Mouse (Mus musculus): Measurements from ENCODE around the gene Dcxr. TPM values are rescaled to one million over a fixed set of nuclear protein-coding genes. Genes with fewer than 3 reads are reported as not detected.

The Dcxr gene
- polyA plus RNA-seq (2014; fragmentation: Illumina TruSeq; extraction: RNeasy Lipid Tissue Mini Kit (QIAGEN cat#74804); ENCODE audit: insufficient read depth, low read depth, low replicate concordance), result 185 TPM

DNA sequence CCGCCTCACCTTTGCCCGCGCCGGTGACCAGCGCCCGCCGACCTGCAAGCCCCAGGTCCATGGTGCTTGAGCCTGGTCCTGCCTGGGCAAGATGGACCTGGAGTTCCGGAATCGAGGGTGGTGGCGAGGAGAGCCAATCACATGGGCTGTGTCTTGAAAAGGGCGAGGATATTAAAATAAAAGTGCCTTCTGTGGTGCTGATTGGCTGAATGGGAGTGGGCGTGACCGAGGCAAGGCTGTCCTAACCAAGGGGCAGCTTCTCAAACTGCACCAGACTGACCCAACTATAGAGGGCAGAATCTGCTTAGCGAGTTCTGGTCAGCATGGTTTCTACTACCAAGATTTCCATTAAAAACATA, at the start of gene Dcxr:
TSS of gene Dcxr (minus strand) at position 113 of the 359 bp plus-strand sequence.

DNA sequence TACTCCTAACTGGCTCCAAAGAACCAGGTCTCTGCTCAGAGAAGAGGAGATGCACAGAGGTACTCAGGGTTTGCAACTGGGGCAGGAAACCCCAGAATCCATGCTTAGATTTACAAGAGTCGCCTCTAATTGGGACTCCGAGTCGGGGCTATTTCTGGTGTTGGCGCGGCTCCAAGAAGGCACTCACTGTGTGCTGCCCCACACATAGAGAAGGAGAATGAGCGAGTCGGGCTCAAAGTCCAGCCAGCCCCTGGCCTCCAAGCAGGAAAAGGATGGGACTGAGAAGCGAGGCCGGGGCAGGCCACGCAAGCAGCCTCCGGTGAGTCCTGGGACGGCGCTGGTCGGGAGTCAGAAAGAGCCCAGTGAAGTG, 35.6 kb upstream of the Dcxr start, which contains the start of gene Hmga1b:
TSS of gene Hmga1b (plus strand) at position 123 of the 370 bp plus-strand sequence.

DNA sequence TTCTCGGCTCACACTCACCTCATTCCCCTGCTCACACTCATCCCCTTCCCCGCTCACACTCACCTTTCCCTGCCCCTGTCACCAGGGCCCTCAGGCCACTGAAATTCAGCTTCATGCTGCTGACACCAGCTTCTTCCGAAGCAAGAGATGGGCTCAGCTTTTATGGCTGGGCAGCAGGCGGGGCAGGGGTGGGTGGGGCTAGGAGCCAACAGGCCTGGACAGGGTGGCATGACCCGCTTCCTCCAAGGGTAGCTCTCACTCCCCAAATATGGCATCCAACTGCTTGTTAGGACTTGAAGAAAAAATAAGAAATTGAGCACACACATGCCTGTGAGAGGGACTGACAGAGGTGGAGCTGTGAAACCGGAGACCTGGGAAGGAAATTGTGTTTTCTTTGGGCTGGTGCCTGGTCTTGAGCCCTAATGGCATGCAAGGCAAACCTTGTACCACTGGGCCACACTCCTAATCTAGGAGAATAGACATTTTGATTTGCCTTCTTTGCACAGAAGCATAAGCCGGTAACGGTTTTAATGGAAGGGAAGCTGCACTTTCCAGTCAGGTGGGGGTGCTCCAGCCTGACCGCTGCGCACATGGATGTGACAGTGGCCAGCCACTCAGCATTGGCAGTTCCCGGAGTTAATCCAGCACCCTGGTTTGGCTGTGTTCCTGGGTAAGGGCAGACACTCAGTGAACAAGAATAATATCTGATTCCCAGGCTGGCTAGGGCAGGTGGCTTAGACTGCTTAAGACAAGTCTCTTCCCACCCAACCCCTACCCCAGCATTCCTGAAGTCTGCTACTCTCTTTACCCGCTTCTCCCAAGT, 5.0 kb upstream of the Dcxr start, which contains the start of gene Cbr2:
TSS of gene Cbr2 (minus strand) at position 257 of the 823 bp plus-strand sequence.

DNA sequence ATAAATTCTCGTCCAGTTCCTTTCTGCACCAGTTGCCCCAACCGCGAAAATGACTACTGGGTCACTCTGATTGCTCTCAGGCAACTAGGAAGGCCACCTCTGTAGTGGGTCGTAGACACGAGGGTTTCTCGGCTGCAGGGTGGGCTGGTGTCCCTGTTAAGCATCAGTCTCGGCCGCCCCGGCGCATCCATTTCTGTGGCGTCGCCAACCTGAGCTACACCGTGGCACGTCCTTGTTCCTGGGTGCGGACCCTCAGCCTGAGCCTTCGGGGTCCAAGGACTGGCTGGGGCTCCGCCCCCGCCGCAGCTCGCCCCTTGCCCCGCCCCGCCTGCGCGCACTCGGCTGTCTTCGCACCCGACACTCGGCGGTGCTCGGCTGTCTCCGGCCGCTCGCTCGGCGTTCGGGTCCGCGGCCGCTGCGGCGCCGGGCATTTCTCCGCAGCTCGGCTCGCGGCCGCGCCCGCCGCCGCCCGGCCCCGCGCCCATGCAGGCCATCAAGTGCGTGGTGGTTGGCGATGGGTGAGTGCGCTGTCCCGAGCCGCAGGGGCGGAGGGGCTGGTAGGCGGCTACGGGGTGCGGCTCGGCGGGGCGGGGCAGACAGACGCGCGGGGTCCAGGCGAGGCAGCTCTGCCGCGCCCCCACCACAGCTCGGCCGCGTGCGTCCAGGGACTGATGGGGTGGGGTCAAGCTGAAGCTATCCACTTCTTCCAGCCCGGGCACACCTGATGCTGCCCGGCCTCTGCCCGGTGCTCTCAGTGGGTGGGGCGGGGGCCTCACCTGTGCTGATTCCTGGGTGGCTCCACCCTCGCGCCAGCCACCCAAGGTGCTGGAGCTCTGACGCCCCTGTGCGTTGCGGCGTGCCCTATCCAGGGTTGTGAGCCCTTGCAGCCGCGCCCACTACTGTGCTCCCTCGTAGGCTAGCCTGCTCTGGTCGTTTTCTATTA, 5.7 kb downstream of the Dcxr start, which contains the start of gene Rac3:
TSS of gene Rac3 (plus strand) at position 347 of the 943 bp plus-strand sequence.

DNA sequence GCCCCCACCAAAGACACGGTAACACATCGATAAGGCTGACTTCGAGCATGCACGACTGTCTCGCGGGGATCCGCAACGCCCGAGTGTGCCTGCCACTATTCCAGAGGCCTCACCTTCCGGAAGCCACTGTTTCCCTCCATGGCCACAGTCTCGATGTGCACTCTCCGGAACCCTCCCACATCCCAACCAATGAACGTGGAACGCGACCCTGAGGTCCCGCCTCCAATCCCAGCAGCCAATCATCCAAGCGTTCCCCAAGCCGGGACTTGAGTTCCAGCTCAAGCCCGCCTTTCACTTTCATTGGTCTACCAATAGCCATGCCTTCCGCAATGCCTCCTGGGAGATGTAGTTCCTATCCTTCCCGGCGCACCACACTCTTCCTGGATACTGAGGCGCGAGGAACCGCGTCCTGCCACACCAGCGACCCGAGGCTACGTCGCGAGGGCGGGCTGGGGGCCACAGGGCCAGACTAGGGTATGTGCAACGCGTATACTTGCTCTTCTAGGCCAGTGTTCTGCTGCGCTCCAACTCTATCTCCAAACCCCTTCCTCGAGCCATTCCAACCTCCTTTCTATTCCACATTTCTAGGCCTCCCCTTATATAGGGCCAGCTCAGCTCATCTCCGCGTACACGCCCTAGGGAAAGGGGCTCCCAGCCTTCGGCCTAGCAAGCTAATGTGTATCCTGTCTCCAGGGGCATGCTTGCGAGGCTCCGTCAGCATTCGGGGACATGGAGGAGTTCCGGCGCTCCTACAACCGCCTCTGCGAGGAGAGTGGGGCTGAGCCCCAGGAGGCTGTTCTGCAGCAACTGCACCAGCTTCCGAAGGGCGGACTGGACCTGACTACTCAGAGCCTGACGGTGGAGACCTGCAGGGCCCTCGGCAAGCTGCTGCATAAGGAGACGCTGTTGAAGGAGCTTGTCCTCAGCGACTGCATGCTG, 13.2 kb downstream of the Dcxr start, which contains the start of the genes Cenpx and Lrrc45:
TSS of gene Cenpx (minus strand) at position 159 of the 939 bp plus-strand sequence.
TSS of gene Lrrc45 (plus strand) at position 346 of the 939 bp plus-strand sequence.

Other genes with a start within 250 kb of the Dcxr start
- gene Mrpl12, start 242.7 kb downstream of the Dcxr start, polyA plus RNA-seq (2014; fragmentation: Illumina TruSeq; extraction: RNeasy Lipid Tissue Mini Kit (QIAGEN cat#74804); ENCODE audit: insufficient read depth, low read depth, low replicate concordance), result 65.4 TPM
- 42.5 TPM for gene Slc25a10, start 235.4 kb downstream of the Dcxr start, polyA plus RNA-seq (2014; fragmentation: Illumina TruSeq; extraction: RNeasy Lipid Tissue Mini Kit (QIAGEN cat#74804); ENCODE audit: insufficient read depth, low read depth, low replicate concordance)
- 0.15 TPM for gene Gcgr, start 196.6 kb downstream of the Dcxr start, polyA plus RNA-seq (2014; fragmentation: Illumina TruSeq; extraction: RNeasy Lipid Tissue Mini Kit (QIAGEN cat#74804); ENCODE audit: insufficient read depth, low read depth, low replicate concordance)
- gene Mcrip1, start 177.6 kb downstream of the Dcxr start, polyA plus RNA-seq (2014; fragmentation: Illumina TruSeq; extraction: RNeasy Lipid Tissue Mini Kit (QIAGEN cat#74804); ENCODE audit: insufficient read depth, low read depth, low replicate concordance), result 138 TPM
- gene Ppp1r27, start 176.1 kb downstream of the Dcxr start, polyA plus RNA-seq (2014; fragmentation: Illumina TruSeq; extraction: RNeasy Lipid Tissue Mini Kit (QIAGEN cat#74804); ENCODE audit: insufficient read depth, low read depth, low replicate concordance), result not detected
- gene P4hb, start 154.0 kb downstream of the Dcxr start, polyA plus RNA-seq (2014; fragmentation: Illumina TruSeq; extraction: RNeasy Lipid Tissue Mini Kit (QIAGEN cat#74804); ENCODE audit: insufficient read depth, low read depth, low replicate concordance), result 289 TPM
- gene Arhgdia, start 145.7 kb downstream of the Dcxr start, polyA plus RNA-seq (2014; fragmentation: Illumina TruSeq; extraction: RNeasy Lipid Tissue Mini Kit (QIAGEN cat#74804); ENCODE audit: insufficient read depth, low read depth, low replicate concordance), result 361 TPM
- 49.0 TPM for gene Alyref, start 128.9 kb downstream of the Dcxr start, polyA plus RNA-seq (2014; fragmentation: Illumina TruSeq; extraction: RNeasy Lipid Tissue Mini Kit (QIAGEN cat#74804); ENCODE audit: insufficient read depth, low read depth, low replicate concordance)
- 82.6 TPM for gene Anapc11, start 128.9 kb downstream of the Dcxr start, polyA plus RNA-seq (2014; fragmentation: Illumina TruSeq; extraction: RNeasy Lipid Tissue Mini Kit (QIAGEN cat#74804); ENCODE audit: insufficient read depth, low read depth, low replicate concordance)
- 1.3 TPM for gene Npb, start 118.8 kb downstream of the Dcxr start, polyA plus RNA-seq (2014; fragmentation: Illumina TruSeq; extraction: RNeasy Lipid Tissue Mini Kit (QIAGEN cat#74804); ENCODE audit: insufficient read depth, low read depth, low replicate concordance)
- gene Pcyt2, start 109.3 kb downstream of the Dcxr start, polyA plus RNA-seq (2014; fragmentation: Illumina TruSeq; extraction: RNeasy Lipid Tissue Mini Kit (QIAGEN cat#74804); ENCODE audit: insufficient read depth, low read depth, low replicate concordance), result 51.7 TPM
- 39.1 TPM for gene Sirt7, start 102.0 kb downstream of the Dcxr start, polyA plus RNA-seq (2014; fragmentation: Illumina TruSeq; extraction: RNeasy Lipid Tissue Mini Kit (QIAGEN cat#74804); ENCODE audit: insufficient read depth, low read depth, low replicate concordance)
- 17.0 TPM for gene Mafg, start 93.7 kb downstream of the Dcxr start, polyA plus RNA-seq (2014; fragmentation: Illumina TruSeq; extraction: RNeasy Lipid Tissue Mini Kit (QIAGEN cat#74804); ENCODE audit: insufficient read depth, low read depth, low replicate concordance)
- 1.4 TPM for gene Pycr1, start 83.5 kb downstream of the Dcxr start, polyA plus RNA-seq (2014; fragmentation: Illumina TruSeq; extraction: RNeasy Lipid Tissue Mini Kit (QIAGEN cat#74804); ENCODE audit: insufficient read depth, low read depth, low replicate concordance)
- 1.6 TPM for gene Myadml2, start 79.1 kb downstream of the Dcxr start, polyA plus RNA-seq (2014; fragmentation: Illumina TruSeq; extraction: RNeasy Lipid Tissue Mini Kit (QIAGEN cat#74804); ENCODE audit: insufficient read depth, low read depth, low replicate concordance)
- 8.1 TPM for gene Notum, start 66.1 kb downstream of the Dcxr start, polyA plus RNA-seq (2014; fragmentation: Illumina TruSeq; extraction: RNeasy Lipid Tissue Mini Kit (QIAGEN cat#74804); ENCODE audit: insufficient read depth, low read depth, low replicate concordance)
- 44.2 TPM for gene Aspscr1, start 54.3 kb downstream of the Dcxr start, polyA plus RNA-seq (2014; fragmentation: Illumina TruSeq; extraction: RNeasy Lipid Tissue Mini Kit (QIAGEN cat#74804); ENCODE audit: insufficient read depth, low read depth, low replicate concordance)
- gene Cenpx, start 13.5 kb downstream of the Dcxr start, polyA plus RNA-seq (2014; fragmentation: Illumina TruSeq; extraction: RNeasy Lipid Tissue Mini Kit (QIAGEN cat#74804); ENCODE audit: insufficient read depth, low read depth, low replicate concordance), result 82.4 TPM
- gene Lrrc45, start 13.4 kb downstream of the Dcxr start, polyA plus RNA-seq (2014; fragmentation: Illumina TruSeq; extraction: RNeasy Lipid Tissue Mini Kit (QIAGEN cat#74804); ENCODE audit: insufficient read depth, low read depth, low replicate concordance), result 15.4 TPM
- 44.3 TPM for gene Rac3, start 5.8 kb downstream of the Dcxr start, polyA plus RNA-seq (2014; fragmentation: Illumina TruSeq; extraction: RNeasy Lipid Tissue Mini Kit (QIAGEN cat#74804); ENCODE audit: insufficient read depth, low read depth, low replicate concordance)
- gene Cbr2, start 4.8 kb upstream of the Dcxr start, polyA plus RNA-seq (2014; fragmentation: Illumina TruSeq; extraction: RNeasy Lipid Tissue Mini Kit (QIAGEN cat#74804); ENCODE audit: insufficient read depth, low read depth, low replicate concordance), result 5,777 TPM
- gene Hmga1b, start 35.5 kb upstream of the Dcxr start, polyA plus RNA-seq (2014; fragmentation: Illumina TruSeq; extraction: RNeasy Lipid Tissue Mini Kit (QIAGEN cat#74804); ENCODE audit: insufficient read depth, low read depth, low replicate concordance), result 0.87 TPM
- gene Rfng, start 56.9 kb upstream of the Dcxr start, polyA plus RNA-seq (2014; fragmentation: Illumina TruSeq; extraction: RNeasy Lipid Tissue Mini Kit (QIAGEN cat#74804); ENCODE audit: insufficient read depth, low read depth, low replicate concordance), result 18.4 TPM
- gene Gps1, start 57.0 kb upstream of the Dcxr start, polyA plus RNA-seq (2014; fragmentation: Illumina TruSeq; extraction: RNeasy Lipid Tissue Mini Kit (QIAGEN cat#74804); ENCODE audit: insufficient read depth, low read depth, low replicate concordance), result 62.0 TPM
- 23.6 TPM for gene Dus1l, start 69.1 kb upstream of the Dcxr start, polyA plus RNA-seq (2014; fragmentation: Illumina TruSeq; extraction: RNeasy Lipid Tissue Mini Kit (QIAGEN cat#74804); ENCODE audit: insufficient read depth, low read depth, low replicate concordance)
- 145 TPM for gene Fasn, start 97.3 kb upstream of the Dcxr start, polyA plus RNA-seq (2014; fragmentation: Illumina TruSeq; extraction: RNeasy Lipid Tissue Mini Kit (QIAGEN cat#74804); ENCODE audit: insufficient read depth, low read depth, low replicate concordance)
- gene Ccdc57, start 205.6 kb upstream of the Dcxr start, polyA plus RNA-seq (2014; fragmentation: Illumina TruSeq; extraction: RNeasy Lipid Tissue Mini Kit (QIAGEN cat#74804); ENCODE audit: insufficient read depth, low read depth, low replicate concordance), result 2.1 TPM
- 8.0 TPM for gene Slc16a3, start 221.2 kb upstream of the Dcxr start, polyA plus RNA-seq (2014; fragmentation: Illumina TruSeq; extraction: RNeasy Lipid Tissue Mini Kit (QIAGEN cat#74804); ENCODE audit: insufficient read depth, low read depth, low replicate concordance)